Mouse (Mus musculus): ENCODE measurements at regions not wholly inside any gene's neighbourhood (a gene's known extent, or its start where the extent isn't known, plus 50 kb on each side); places are given as distances from the start of the nearest gene placed in this dataset.

- peaks cover 58% of the 10 kb centered on the region for H3K9me3 ChIP-seq (ENCODE audit: low read length)
- no peaks in the 10 kb centered on the region for H3K27me3 ChIP-seq (ENCODE audit: insufficient read depth, low read length)
- TF ChIP-seq CTCF (conservative IDR thresholded peaks at IDR 0.05; ENCODE audit: low read length) (no peak), NANOG (IDR thresholded peaks at IDR 0.05; ENCODE audit: borderline replicate concordance, low read length) (no peak), POU5F1 (IDR thresholded peaks at IDR 0.05; ENCODE audit: borderline replicate concordance, low read length) (no peak)
- H3K4me3 ChIP-seq (replicated peaks; ENCODE audit: low read length), result no peak overlapping the region
- no peaks in the 10 kb centered on the region for H3K36me3 ChIP-seq (ENCODE audit: insufficient read depth, low read length)
- no peaks in the 10 kb centered on the region for H3K4me1 ChIP-seq (replicated peaks; ENCODE audit: low read depth, low read length)
These were observed 65.2 kb upstream of the 9130204L05Rik start for GRCm38 (mm10) chr3:91155756-91156155.

All from E14TG2a.4 (cell line).